Mouse (Mus musculus): ENCODE measurements at regions not wholly inside any gene's neighbourhood (a gene's known extent, or its start where the extent isn't known, plus 50 kb on each side); places are given as distances from the start of the nearest gene placed in this dataset.
A peak's percentile ranks its signal among the peaks of the same experiment; 100 is the strongest.
"Not testable (repeated sequence)": the region's sequence is repeated elsewhere in the genome, so short reads cannot be mapped to it uniquely, and the experiment has no call there.

GRCm38 (mm10) chr12:69489686-69490085, 93.1 kb downstream of the Vcpkmt start:
- ATAC-seq (replicated peaks; ENCODE audit: poor library complexity, severe bottlenecking): no peak

GRCm38 (mm10) chr12:69486903-69487302, 95.9 kb downstream of the Vcpkmt start:
- ATAC-seq (replicated peaks; ENCODE audit: poor library complexity, severe bottlenecking): no peak

- ATAC-seq (replicated peaks; ENCODE audit: poor library complexity, severe bottlenecking): peak; percentile 98
These were observed 96.9 kb downstream of the Vcpkmt start for GRCm38 (mm10) chr12:69485652-69486651.

- no peak for ATAC-seq (replicated peaks; ENCODE audit: poor library complexity, severe bottlenecking)
These were observed 101.4 kb downstream of the Vcpkmt start for GRCm38 (mm10) chr12:69481420-69481819.

- ATAC-seq (replicated peaks; ENCODE audit: poor library complexity, severe bottlenecking): peak; percentile 55
These were observed 104.4 kb upstream of the Gm9887 start for GRCm38 (mm10) chr12:69476631-69477091.

- no peak for ATAC-seq (replicated peaks; ENCODE audit: poor library complexity, severe bottlenecking)
These were observed 103.9 kb upstream of the Gm9887 start for GRCm38 (mm10) chr12:69476131-69476530.

- peak; percentile 65 for ATAC-seq (replicated peaks; ENCODE audit: poor library complexity, severe bottlenecking)
These were observed 102.8 kb upstream of the Gm9887 start for GRCm38 (mm10) chr12:69474916-69475661.

- ATAC-seq (replicated peaks; ENCODE audit: poor library complexity, severe bottlenecking): no peak
These were observed 102.1 kb upstream of the Gm9887 start for GRCm38 (mm10) chr12:69474141-69474915.

GRCm38 (mm10) chr12:69473379-69474057, 101.3 kb upstream of the Gm9887 start:
- peak; percentile 11; the same call in 1 of the 2 replicates for ATAC-seq (replicated peaks; ENCODE audit: poor library complexity, severe bottlenecking)

- ATAC-seq (replicated peaks; ENCODE audit: poor library complexity, severe bottlenecking): peak; percentile 31
These were observed 100.7 kb upstream of the Gm9887 start for GRCm38 (mm10) chr12:69472912-69473311.

GRCm38 (mm10) chr12:69471876-69472275, 99.6 kb upstream of the Gm9887 start:
- no peak for ATAC-seq (replicated peaks; ENCODE audit: poor library complexity, severe bottlenecking)

- ATAC-seq (replicated peaks; ENCODE audit: poor library complexity, severe bottlenecking): peak; percentile 73
These were observed 96.7 kb upstream of the Gm9887 start for GRCm38 (mm10) chr12:69469004-69469403.

GRCm38 (mm10) chr12:69467363-69467762, 95.1 kb upstream of the Gm9887 start:
- peak; percentile 25; the same call in 1 of the 2 replicates for ATAC-seq (replicated peaks; ENCODE audit: poor library complexity, severe bottlenecking)

- ATAC-seq (replicated peaks; ENCODE audit: poor library complexity, severe bottlenecking): no peak
These were observed 92.6 kb upstream of the Gm9887 start for GRCm38 (mm10) chr12:69464906-69465305.

GRCm38 (mm10) chr12:69463327-69463726, 91.1 kb upstream of the Gm9887 start:
- not testable (repeated sequence) for ATAC-seq (replicated peaks; ENCODE audit: poor library complexity, severe bottlenecking)

GRCm38 (mm10) chr12:69461888-69462840, 89.9 kb upstream of the Gm9887 start:
- ATAC-seq (replicated peaks; ENCODE audit: poor library complexity, severe bottlenecking): peak; percentile 77

- ATAC-seq (replicated peaks; ENCODE audit: poor library complexity, severe bottlenecking): no peak
These were observed 88.4 kb upstream of the Gm9887 start for GRCm38 (mm10) chr12:69460552-69461079.

- ATAC-seq (replicated peaks; ENCODE audit: poor library complexity, severe bottlenecking): peak; percentile 64
These were observed 86.0 kb upstream of the Gm9887 start for GRCm38 (mm10) chr12:69458170-69458841.
